Mouse (Mus musculus) CD8-positive naive resting alpha-beta T cell, adult 57 days (primary cell): ENCODE results near the gene Tcp11l2. TPM values are rescaled to one million over a fixed set of nuclear protein-coding genes. Genes with fewer than 3 reads are reported as not detected.

Source experiments
- total RNA-seq: library from RNA; stranded (reverse); gene quantifications from one replicate; pipeline ENCODE4 v1.2.4, GENCODE M21; 2023

Tcp11l2 gene
- total RNA-seq, result 202 TPM

DNA sequence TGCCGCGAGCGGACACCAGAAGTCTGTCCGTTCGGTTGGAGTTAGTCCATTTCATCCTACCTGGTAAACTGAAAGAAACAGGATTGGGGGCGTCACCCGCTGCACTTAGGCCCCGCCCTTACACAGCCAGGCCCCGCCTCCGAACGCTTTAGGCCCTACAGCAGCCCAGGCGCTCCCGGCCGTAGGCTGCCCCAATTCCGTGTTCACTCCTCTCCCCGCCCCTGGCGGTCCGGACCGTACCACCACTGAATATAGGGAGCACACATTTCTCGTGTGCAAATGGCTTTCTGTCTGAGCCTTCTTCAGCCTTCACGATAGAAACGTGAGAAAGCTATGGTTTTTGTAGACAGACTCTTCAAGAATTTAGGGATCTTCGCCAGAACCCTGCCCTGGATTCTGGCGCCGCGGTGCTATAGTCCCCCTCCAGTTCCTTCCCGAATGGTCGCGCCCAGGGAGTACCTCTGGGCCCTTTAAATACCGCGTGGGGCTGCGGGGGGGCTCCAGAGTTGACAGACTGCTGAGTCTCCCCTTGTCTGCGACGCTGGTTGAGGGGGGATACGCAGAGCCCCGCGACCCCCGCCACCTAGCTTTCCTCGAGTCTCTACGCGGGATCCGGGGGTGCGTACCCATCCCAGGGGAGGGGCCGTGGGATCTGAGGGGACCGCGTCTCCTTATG is at the start of gene Tcp11l2:
Gene Tcp11l2, plus strand, starts transcription at position 232 of the 676 bp plus-strand sequence.

DNA sequence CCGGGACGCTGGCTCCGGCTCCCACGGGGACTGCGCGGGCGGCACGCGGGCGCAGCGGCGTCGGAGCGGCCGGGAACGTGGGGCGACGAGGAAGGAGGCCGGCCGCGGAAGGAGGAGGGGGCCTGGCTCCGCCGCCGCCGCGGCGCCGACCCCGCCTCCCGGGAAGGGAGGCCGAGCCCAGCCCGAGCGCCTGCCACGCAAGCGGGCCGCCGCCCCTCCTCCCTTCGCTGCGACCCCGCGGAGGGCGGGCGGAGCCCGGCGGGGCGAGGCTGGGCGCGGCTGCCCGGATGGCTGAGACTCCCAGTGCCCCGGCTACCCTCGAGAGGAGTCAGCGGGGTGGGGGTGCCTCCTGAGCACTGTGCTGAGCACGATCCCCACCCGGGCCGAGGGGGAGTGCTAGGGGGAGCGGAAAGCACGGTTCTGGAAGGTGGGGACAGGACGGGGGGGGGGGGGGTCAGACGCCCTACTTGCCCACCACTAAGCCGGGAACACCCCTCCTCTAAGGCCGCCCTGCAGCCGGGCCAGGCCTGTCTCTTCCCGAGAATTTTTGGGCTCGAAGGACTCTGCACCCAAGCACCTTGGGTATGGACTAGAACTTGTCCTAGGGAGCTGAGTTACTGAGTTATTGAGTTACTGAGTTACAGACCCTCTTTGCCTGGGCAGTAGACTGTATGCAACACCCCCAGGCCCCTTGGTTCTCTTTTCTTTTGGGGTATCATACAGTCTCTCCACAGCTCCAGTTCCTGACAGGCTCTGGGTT is 42.3 kb upstream of the Tcp11l2 start, which contains the start of gene Ckap4:
Gene Ckap4, minus strand, starts transcription at position 151 of the 760 bp plus-strand sequence.

DNA sequence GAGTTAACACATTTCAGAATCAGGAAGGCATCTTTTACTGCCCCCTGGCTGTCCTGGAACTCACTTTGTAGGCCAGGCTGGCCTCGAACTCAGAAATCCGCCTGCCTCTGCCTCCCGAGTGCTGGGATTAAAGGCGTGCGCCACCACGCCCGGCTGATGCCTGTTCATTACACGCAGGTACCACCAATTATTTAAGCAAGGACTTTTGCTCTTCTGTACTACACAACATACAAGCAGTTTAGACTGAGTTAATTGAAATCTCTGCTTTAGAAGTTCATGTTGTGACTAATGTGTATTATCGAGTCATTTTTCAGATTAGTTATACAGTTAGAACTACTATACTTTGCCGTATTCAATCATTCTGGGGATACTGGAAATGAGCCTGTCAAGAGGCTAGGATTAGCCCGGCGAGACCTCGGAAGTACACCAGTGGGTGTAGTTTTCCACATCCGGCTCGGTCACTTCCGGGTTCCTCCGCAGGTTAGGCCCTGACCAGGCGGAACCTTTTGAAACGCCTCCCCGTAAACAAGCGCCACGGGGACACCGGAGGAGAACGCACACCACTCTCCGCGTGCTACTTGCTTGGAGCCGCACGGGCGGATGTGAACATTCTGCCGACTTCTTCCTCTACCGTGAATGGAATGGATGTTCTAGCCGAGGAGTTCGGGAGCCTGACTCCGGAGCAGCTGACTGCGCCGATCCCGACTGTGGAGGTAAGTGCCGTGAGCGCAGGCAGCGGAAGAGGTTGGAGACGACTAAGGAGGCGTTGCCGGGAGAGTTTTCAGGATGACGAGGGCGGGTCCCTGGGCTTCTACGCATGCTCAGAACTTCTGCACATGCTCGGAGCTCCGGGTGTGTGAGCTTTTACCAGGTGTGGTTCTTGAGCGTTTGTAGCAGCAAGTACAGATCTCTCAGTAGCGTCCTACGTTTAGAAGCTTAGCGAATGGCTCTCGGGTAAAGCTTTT is 45.7 kb downstream of the Tcp11l2 start, which contains the start of gene Polr3b:
Gene Polr3b, plus strand, starts transcription at position 467 of the 965 bp plus-strand sequence.

Other genes with a start within 250 kb of the Tcp11l2 start
- 0.31 TPM for gene Nuak1, start 136.0 kb upstream of the Tcp11l2 start, total RNA-seq
- gene Ckap4, start 42.6 kb upstream of the Tcp11l2 start, total RNA-seq, result 3.1 TPM
- 40.1 TPM for gene Polr3b, start 45.7 kb downstream of the Tcp11l2 start, total RNA-seq
- not detected for gene Rfx4, start 179.4 kb downstream of the Tcp11l2 start, total RNA-seq